Mouse (Mus musculus) stomach, postnatal 0 days (tissue): ENCODE data around the gene Lrrc46.

Source experiments
- CTCF ChIP-seq: IDR thresholded peaks from 2 replicates; pipeline ENCODE4 v1.5.1; 2016; ENCODE audit warnings: antibody characterized with exemption, low read depth, mild to moderate bottlenecking, moderate library complexity
- EP300 ChIP-seq: optimal IDR thresholded peaks from 2 replicates; pipeline ENCODE3; 2016; ENCODE audit warnings: antibody characterized with exemption

GRCm38 (mm10) chr11:97030426-97030825 lies 10.8 kb downstream of the Lrrc46 start:
- TF ChIP-seq CTCF: no peak
- no peak for TF ChIP-seq EP300
